Mouse (Mus musculus): ENCODE measurements around the gene Nmur1. TPM values are rescaled to one million over a fixed set of nuclear protein-coding genes. Genes with fewer than 3 reads are reported as not detected.

Nmur1 gene
- total RNA-seq, 2 experiments from 2014 or later = not detected

Small RNAs within 50 kb of the gene (microRNA-seq; reads per million reads assigned to microRNA genes)
- gene mmu-mir-3535 = 304 reads per million, percentile 60 among the genes with 10 or more reads in this experiment

Other genes with a start within 250 kb of the Nmur1 start
- 1 to 10 TPM in 1 of 2 experiments, under 1 TPM in 1; 0.96 to 2.2 TPM for gene B3gnt7, start 123.4 kb downstream of the Nmur1 start, total RNA-seq (2021)
- gene Ncl, start 66.8 kb downstream of the Nmur1 start, total RNA-seq (2021) = 100 to 1,000 TPM; 335 to 347 TPM
- not detected for gene Tex44, start 101 bp upstream of the Nmur1 start, total RNA-seq (2021)
- gene Ptma, start 100.5 kb upstream of the Nmur1 start, total RNA-seq (2021) = 1,000 to 10,000 TPM; 1,215 to 1,376 TPM
- 10 to 100 TPM; 35.8 to 35.9 TPM for gene Pde6d, start 156.4 kb upstream of the Nmur1 start, total RNA-seq (2021)
- 10 to 100 TPM; 22.2 to 24.2 TPM for gene Cops7b, start 156.7 kb upstream of the Nmur1 start, total RNA-seq (2021)
- gene Nppc, start 244.3 kb upstream of the Nmur1 start, total RNA-seq (2021) = not detected